ENCODE assay signal across 12 mouse cellular contexts in genomic region chr4:134634001-134634400, GRCm38 (mm10).
A peak's percentile ranks its signal among the peaks of the same experiment; 100 is the strongest.
DNase-seq lines count a peak whose midpoint lies in the region; ATAC-seq and TF ChIP-seq lines count a peak whose summit lies in the region.
"Had no signal": no experiment of that assay in that cellular context is flagged by ENCODE, and none has a peak within 500 bp of the region (broad histone marks: within the 10 kb centered on the region; RNA-seq: fewer than 3 reads in every experiment).

No protein-coding gene starts in this region.

- no peak for ATAC-seq in hindbrain, embryonic 11.5 days (ENCODE audit: low FRiP score)
- ATAC-seq in neural tube, embryonic 12.5 days (ENCODE audit: low FRiP score, low read depth) = 0 out of 2 replicates have a peak, but pooled peaks have one; percentile 29
- ATAC-seq in stomach, postnatal 0 days (ENCODE audit: low FRiP score, low TSS enrichment) = no peak

- H3K27ac ChIP-seq in kidney, adult 2 months (ENCODE audit: insufficient read depth, low read depth, low read length) = no peak overlapping the region
- H3K27ac ChIP-seq in hindbrain, embryonic 11.5 days (ENCODE audit: low read depth, low read length) = 0 out of 2 replicates have a peak overlapping the region, but pooled peaks have one; percentile 10
- H3K27ac ChIP-seq in neural tube, embryonic 12.5 days = 0 out of 2 replicates have a peak overlapping the region, but pooled peaks have one; percentile 20
- no peak overlapping the region for H3K27ac ChIP-seq in stomach, postnatal 0 days (replicated peaks)

- TF ChIP-seq EP300 in stomach, postnatal 0 days (optimal IDR thresholded peaks at IDR 0.05) = no peak

- TF ChIP-seq POLR2A in kidney, adult 2 months (IDR thresholded peaks at IDR 0.05; ENCODE audit: low read depth, low read length) = no peak

- no peaks in the 10 kb centered on the region for H3K9me3 ChIP-seq in hindbrain, embryonic 11.5 days (ENCODE audit: control insufficient read depth, low read length)
- no peaks in the 10 kb centered on the region for H3K9me3 ChIP-seq in neural tube, embryonic 12.5 days
- H3K9me3 ChIP-seq in stomach, postnatal 0 days (ENCODE audit: control insufficient read depth, low read length) = no peaks in the 10 kb centered on the region

- H3K4me3 ChIP-seq in kidney, adult 2 months (ENCODE audit: insufficient read depth, low read depth, low read length) = no peak overlapping the region
- no peak overlapping the region for H3K4me3 ChIP-seq in hindbrain, embryonic 11.5 days (ENCODE audit: low read depth, low read length)
- H3K4me3 ChIP-seq in neural tube, embryonic 12.5 days = no peak overlapping the region
- no peak overlapping the region for H3K4me3 ChIP-seq in stomach, postnatal 0 days (ENCODE audit: low read depth, low read length)

- no peaks in the 10 kb centered on the region for H3K36me3 ChIP-seq in kidney, adult 2 months (ENCODE audit: control insufficient read depth, insufficient read depth, low read length)
- H3K36me3 ChIP-seq in hindbrain, embryonic 11.5 days (ENCODE audit: control insufficient read depth, insufficient read depth, low read length) = no peaks in the 10 kb centered on the region
- no peaks in the 10 kb centered on the region for H3K36me3 ChIP-seq in neural tube, embryonic 12.5 days
- H3K36me3 ChIP-seq in stomach, postnatal 0 days (ENCODE audit: control insufficient read depth, insufficient read depth, low read length) = no peaks in the 10 kb centered on the region

- 0 out of 2 replicates have a peak, but pooled peaks cover 6% of the 10 kb centered on the region for H3K4me1 ChIP-seq in kidney, adult 2 months (ENCODE audit: control insufficient read depth, insufficient read depth, low read length)
- peaks cover 6% of the 10 kb centered on the region for H3K4me1 ChIP-seq in hindbrain, embryonic 11.5 days (replicated peaks; ENCODE audit: control insufficient read depth, insufficient read depth, low read length)
- H3K4me1 ChIP-seq in neural tube, embryonic 12.5 days = peaks cover 48% of the 10 kb centered on the region
- peaks cover 7% of the 10 kb centered on the region; the same call in 1 of the 2 replicates for H3K4me1 ChIP-seq in stomach, postnatal 0 days (replicated peaks; ENCODE audit: control insufficient read depth, insufficient read depth)

- TF ChIP-seq CTCF in kidney, adult 2 months (conservative IDR thresholded peaks at IDR 0.05; ENCODE audit: insufficient read depth, insufficient read length, low read depth, low read length) = no peak
- no peak for TF ChIP-seq CTCF in stomach, postnatal 0 days (IDR thresholded peaks at IDR 0.05; ENCODE audit: low read depth)

- peak; percentile 51 for DNase-seq in kidney, adult 2 months
- DNase-seq in kidney, adult 8-10 months = no peak
- DNase-seq in adrenal gland, postnatal 36 days = peak; percentile 36 to 59
- DNase-seq in hindbrain, embryonic 11.5 days (ENCODE audit: low spot score) = peak; percentile 22
- no peak for DNase-seq in stomach, postnatal 0 days (ENCODE audit: low spot score)
- DNase-seq in cerebellum, postnatal 4 days (ENCODE audit: low spot score in 2 of 2) = no peak
- DNase-seq: gastrocnemius, postnatal 14 days; heart, postnatal 4 days; layer of hippocampus, postnatal 36 days; lung, embryonic 14.5 days; thymus, postnatal 25 days had no signal

- no peak overlapping the region for H3K9ac ChIP-seq in hindbrain, embryonic 11.5 days (ENCODE audit: low read depth, low read length)
- H3K9ac ChIP-seq in neural tube, embryonic 12.5 days = no peak overlapping the region
- no peak overlapping the region for H3K9ac ChIP-seq in stomach, postnatal 0 days (ENCODE audit: low read length)
- H3K9ac ChIP-seq: lung, embryonic 14.5 days had no signal

- no peaks in the 10 kb centered on the region for H3K27me3 ChIP-seq in kidney, adult 2 months (replicated peaks; ENCODE audit: control insufficient read depth, insufficient read depth, low read length)
- no peaks in the 10 kb centered on the region for H3K27me3 ChIP-seq in hindbrain, embryonic 11.5 days (ENCODE audit: control insufficient read depth, insufficient read depth, low read length)
- no peaks in the 10 kb centered on the region for H3K27me3 ChIP-seq in neural tube, embryonic 12.5 days (replicated peaks)
- no peaks in the 10 kb centered on the region for H3K27me3 ChIP-seq in stomach, postnatal 0 days (ENCODE audit: control insufficient read depth, insufficient read depth, low read length)

- WGBS in kidney, adult 2 months = 55% methylated on average over 13 of the region's 13 CpGs
- 63% methylated on average over 13 of the region's 13 CpGs for WGBS in hindbrain, embryonic 11.5 days
- 33% methylated on average over 13 of the region's 13 CpGs for WGBS in neural tube, embryonic 12.5 days
- WGBS in stomach, postnatal 0 days = 77% methylated on average over 13 of the region's 13 CpGs

- H3K4me2 ChIP-seq in hindbrain, embryonic 11.5 days (replicated peaks; ENCODE audit: low read depth, low read length) = no peak overlapping the region
- peak overlapping the region; percentile 20; the same call in 1 of the 2 replicates for H3K4me2 ChIP-seq in neural tube, embryonic 12.5 days (replicated peaks)
- no peak overlapping the region for H3K4me2 ChIP-seq in stomach, postnatal 0 days (replicated peaks; ENCODE audit: low read depth)
- H3K4me2 ChIP-seq: lung, embryonic 14.5 days had no signal

Comparison
In these comparisons a context has a peak if more than half of its experiments do, and no peak if none do; other contexts are left out.
1. DNase-seq: peak in kidney, adult 2 months (single experiment), adrenal gland, postnatal 36 days (2 of 2) and hindbrain, embryonic 11.5 days (single experiment); none in kidney, adult 8-10 months (0 of 2), stomach, postnatal 0 days (single experiment) and cerebellum, postnatal 4 days (0 of 2).
2. H3K27ac ChIP-seq: peak in hindbrain, embryonic 11.5 days (single experiment) and neural tube, embryonic 12.5 days (single experiment); none in kidney, adult 2 months (single experiment) and stomach, postnatal 0 days (single experiment).